9 mouse cellular contexts compared by ENCODE assay signal in the genomic region with DNA sequence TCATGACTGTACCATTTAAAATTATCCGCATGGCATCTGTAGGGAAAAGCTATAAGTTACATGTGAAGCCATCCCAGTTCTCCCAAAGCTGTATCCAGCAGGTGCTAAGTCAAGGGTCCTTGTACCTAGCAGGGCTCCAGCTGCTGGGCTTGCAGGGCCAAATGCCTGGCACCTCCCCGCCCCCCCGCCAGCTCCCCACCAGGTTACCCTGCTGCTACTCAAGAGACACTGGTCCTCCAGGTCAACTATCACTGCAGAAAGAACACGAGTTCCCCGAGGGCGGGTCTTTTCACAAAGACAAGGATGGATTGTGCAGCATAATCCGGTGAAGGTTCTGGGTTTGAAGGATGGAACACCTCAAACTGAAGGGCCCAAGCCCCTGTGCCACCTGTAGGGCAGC. TPM values are rescaled to one million over a fixed set of nuclear protein-coding genes. Genes with fewer than 3 reads are reported as not detected.
DNase-seq lines count a peak whose midpoint lies in the region; ATAC-seq lines count a peak whose summit lies in the region.
"Had no signal": no experiment of that assay in that cellular context is flagged by ENCODE, and none has a peak within 500 bp of the region (broad histone marks: within the 10 kb centered on the region; RNA-seq: fewer than 3 reads in every experiment).

No protein-coding gene starts in this region.

- peaks cover 8% of the 10 kb centered on the region for H3K4me1 ChIP-seq in heart, embryonic 12.5 days (replicated peaks)
- H3K4me1 ChIP-seq in brown adipose tissue, adult 24 weeks (ENCODE audit: control insufficient read depth, insufficient read depth, insufficient read length, low read length), result no peaks in the 10 kb centered on the region
- H3K4me1 ChIP-seq in hindbrain, embryonic 13.5 days (replicated peaks), result peaks cover 16% of the 10 kb centered on the region
- H3K4me1 ChIP-seq in midbrain, embryonic 14.5 days (ENCODE audit: control insufficient read depth, insufficient read depth, low read length), result 0 out of 2 replicates have a peak, but pooled peaks cover 3% of the 10 kb centered on the region

- DNase-seq in heart, adult 18-20 months, result no peak
- peak; percentile 19 for DNase-seq in midbrain, embryonic 14.5 days
- DNase-seq in thymus, postnatal 0 days (ENCODE audit: low spot score), result no peak
- no peak for DNase-seq in spleen, postnatal 14 days (ENCODE audit: low spot score in 2 of 2)
- DNase-seq in ovary, adult 18-20 months (ENCODE audit: low spot score), result no peak

- no peak overlapping the region for H3K9ac ChIP-seq in heart, embryonic 12.5 days
- H3K9ac ChIP-seq in hindbrain, embryonic 13.5 days, result peak overlapping the region; percentile 86
- peak overlapping the region; percentile 76; the same call in 1 of the 2 replicates for H3K9ac ChIP-seq in midbrain, embryonic 14.5 days (replicated peaks; ENCODE audit: low read length)
- H3K9ac ChIP-seq: liver, embryonic 14.5 days had no signal

- peaks cover 53% of the 10 kb centered on the region for H3K27me3 ChIP-seq in heart, embryonic 12.5 days (replicated peaks)
- peaks cover 49% of the 10 kb centered on the region for H3K27me3 ChIP-seq in hindbrain, embryonic 13.5 days
- H3K27me3 ChIP-seq in midbrain, embryonic 14.5 days (ENCODE audit: control insufficient read depth, insufficient read depth, low read length), result peaks cover 22% of the 10 kb centered on the region

- H3K27ac ChIP-seq in heart, embryonic 12.5 days (ENCODE audit: poor library complexity, severe bottlenecking), result no peak overlapping the region
- H3K27ac ChIP-seq in brown adipose tissue, adult 24 weeks (replicated peaks; ENCODE audit: low read depth, low read length), result no peak overlapping the region
- no peak overlapping the region for H3K27ac ChIP-seq in hindbrain, embryonic 13.5 days
- no peak overlapping the region for H3K27ac ChIP-seq in midbrain, embryonic 14.5 days (replicated peaks; ENCODE audit: low read depth, low read length)
- H3K27ac ChIP-seq: liver, embryonic 14.5 days had no signal

- WGBS in heart, embryonic 12.5 days, result 31% methylated on average over 7 of the region's 7 CpGs
- 40% methylated on average over 7 of the region's 7 CpGs for WGBS in hindbrain, embryonic 13.5 days
- 34% methylated on average over 7 of the region's 7 CpGs for WGBS in midbrain, embryonic 14.5 days

- no peak for ATAC-seq in heart, embryonic 12.5 days (ENCODE audit: insufficient number of reproducible peaks, low FRiP score)
- ATAC-seq in hindbrain, embryonic 13.5 days (ENCODE audit: low FRiP score), result no peak
- no peak for ATAC-seq in midbrain, embryonic 14.5 days (ENCODE audit: low FRiP score, low TSS enrichment)

- peak overlapping the region; percentile 64 for H3K4me3 ChIP-seq in heart, embryonic 12.5 days
- peak overlapping the region; percentile 66 for H3K4me3 ChIP-seq in brown adipose tissue, adult 24 weeks (ENCODE audit: insufficient read depth, low read depth, low read length)
- H3K4me3 ChIP-seq in hindbrain, embryonic 13.5 days, result peak overlapping the region; percentile 73
- peak overlapping the region; percentile 66 for H3K4me3 ChIP-seq in midbrain, embryonic 14.5 days (replicated peaks; ENCODE audit: low read depth, low read length)

- peaks cover 11% of the 10 kb centered on the region for H3K9me3 ChIP-seq in heart, embryonic 12.5 days (replicated peaks)
- H3K9me3 ChIP-seq in hindbrain, embryonic 13.5 days, result peaks cover 7% of the 10 kb centered on the region; the same call in 1 of the 2 replicates
- no peaks in the 10 kb centered on the region for H3K9me3 ChIP-seq in midbrain, embryonic 14.5 days (ENCODE audit: control insufficient read depth, low read length)

- H3K4me2 ChIP-seq in heart, embryonic 12.5 days, result peak overlapping the region; percentile 96
- peak overlapping the region; percentile 91 for H3K4me2 ChIP-seq in hindbrain, embryonic 13.5 days
- H3K4me2 ChIP-seq in midbrain, embryonic 14.5 days (ENCODE audit: low read length), result peak overlapping the region; percentile 80

- H3K36me3 ChIP-seq in heart, embryonic 12.5 days, result no peaks in the 10 kb centered on the region
- H3K36me3 ChIP-seq in hindbrain, embryonic 13.5 days, result no peaks in the 10 kb centered on the region
- H3K36me3 ChIP-seq in midbrain, embryonic 14.5 days (ENCODE audit: control insufficient read depth, insufficient read depth, low read length), result no peaks in the 10 kb centered on the region

RNA-seq across cellular contexts. Expression of gene Lrrc27, which starts 25.5 kb away (rescaled TPM):
- polyA plus RNA-seq in heart, embryonic 12.5 days (2016; fragmentation: Nextera tagmentation; extraction: Ambion mirVana), result 2.7 and 3.4 TPM in 2 replicates
- total RNA-seq in heart, adult 18-20 months (2021), result 10 to 100 TPM; 13.6 to 16.2 TPM
- 8.5 and 27.2 TPM in 2 replicates for polyA plus RNA-seq in brown adipose tissue, adult 24 weeks (2012; ENCODE audit: insufficient read depth, insufficient read length, missing spikeins)
- polyA plus RNA-seq in hindbrain, embryonic 13.5 days (2015; fragmentation: Nextera tagmentation; extraction: Ambion mirVana), result 3.5 and 5.0 TPM in 2 replicates
- polyA plus RNA-seq in midbrain, embryonic 14.5 days (2014; fragmentation: Nextera tagmentation; extraction: Ambion mirVana), result 3.5 and 6.1 TPM in 2 replicates
- 1.9 and 2.4 TPM in 2 replicates for polyA plus RNA-seq in thymus, postnatal 0 days (2015; fragmentation: Nextera tagmentation; extraction: Ambion mirVana)

RNA-seq across cellular contexts. Expression of gene Stk32c, which starts 25.8 kb away (rescaled TPM):
- 0.08 TPM in 1 of 2 replicates, not detected in the other for polyA plus RNA-seq in heart, embryonic 12.5 days (2016; fragmentation: Nextera tagmentation; extraction: Ambion mirVana)
- under 1 TPM; 0.51 to 0.92 TPM for total RNA-seq in heart, adult 18-20 months (2021)
- polyA plus RNA-seq in brown adipose tissue, adult 24 weeks (2012; ENCODE audit: insufficient read depth, insufficient read length, missing spikeins), result not detected in 2 replicates
- polyA plus RNA-seq in hindbrain, embryonic 13.5 days (2015; fragmentation: Nextera tagmentation; extraction: Ambion mirVana), result 1.1 TPM in 2 replicates
- polyA plus RNA-seq in midbrain, embryonic 14.5 days (2014; fragmentation: Nextera tagmentation; extraction: Ambion mirVana), result 0.99 and 3.8 TPM in 2 replicates
- polyA plus RNA-seq in thymus, postnatal 0 days (2015; fragmentation: Nextera tagmentation; extraction: Ambion mirVana), result not detected in 2 replicates
